Comparison of ENCODE assay signal across 18 mouse cellular contexts in genomic region chr5:121846322-121846721, GRCm38 (mm10).
"Had no signal": no experiment of that assay in that cellular context is flagged by ENCODE, and none has a peak within 500 bp of the region (broad histone marks: within the 10 kb centered on the region; RNA-seq: fewer than 3 reads in every experiment).

No protein-coding gene starts in this region.

- H3K9me3 ChIP-seq: midbrain, embryonic 13.5 days; midbrain, embryonic 15.5 days; neural tube, embryonic 13.5 days; neural tube, embryonic 15.5 days; stomach, embryonic 15.5 days had no signal

- DNase-seq: lung, adult 18-20 months; lung, embryonic 14.5 days; lung, postnatal 10 days; lung, postnatal 4 days; retina, postnatal 1 day; right cerebral cortex, adult 18-20 months; right cerebral cortex, postnatal 25 days; right cerebral cortex, postnatal 4 days; spleen, adult 18-20 months; thymus, adult 2 months; thymus, postnatal 25 days; thymus, postnatal 4 days had no signal

- H3K36me3 ChIP-seq: midbrain, embryonic 15.5 days; neural tube, embryonic 15.5 days; stomach, embryonic 15.5 days had no signal

- H3K4me3 ChIP-seq: midbrain, embryonic 13.5 days; midbrain, embryonic 15.5 days; neural tube, embryonic 13.5 days; neural tube, embryonic 15.5 days; stomach, embryonic 15.5 days had no signal

- ATAC-seq: midbrain, embryonic 13.5 days; midbrain, embryonic 15.5 days had no signal

- H3K9ac ChIP-seq: lung, embryonic 14.5 days; midbrain, embryonic 13.5 days; midbrain, embryonic 15.5 days; neural tube, embryonic 13.5 days; neural tube, embryonic 15.5 days; stomach, embryonic 15.5 days had no signal

- H3K27ac ChIP-seq: midbrain, embryonic 13.5 days; midbrain, embryonic 15.5 days; neural tube, embryonic 13.5 days; neural tube, embryonic 15.5 days; stomach, embryonic 15.5 days; stomach, postnatal 0 days had no signal
